Mouse (Mus musculus) neural tube, embryonic 13.5 days (tissue): ENCODE results near the gene Lcat. TPM values are rescaled to one million over a fixed set of nuclear protein-coding genes. Genes with fewer than 3 reads are reported as not detected.

Experiments used
- ATAC-seq: fragments of 200-750 bp; cut with Nextera tagmentation; 2 replicates; pipeline ENCODE4 v1.8.0; 2017; ENCODE audit warnings: low read depth, mild to moderate bottlenecking, moderate TSS enrichment, moderate library complexity
- H3K27ac ChIP-seq: fragments of 300-500 bp; sonication (generic); replicated peaks from 2 replicates; pipeline ENCODE4 v1.5.1; 2015; ENCODE audit warnings: moderate library complexity, mild to moderate bottlenecking, inconsistent platforms
- H3K27me3 ChIP-seq: fragments of 300-500 bp; sonication (generic); 2 replicates; pipeline ENCODE4 v1.6.1; 2015; ENCODE audit warnings: mild to moderate bottlenecking, inconsistent platforms
- H3K36me3 ChIP-seq: fragments of 300-500 bp; sonication (generic); 2 replicates; pipeline ENCODE4 v1.6.1; 2015; ENCODE audit warnings: mild to moderate bottlenecking, inconsistent platforms
- H3K4me1 ChIP-seq: fragments of 300-500 bp; sonication (generic); replicated peaks from 2 replicates; pipeline ENCODE4 v1.6.1; 2015; ENCODE audit warnings: inconsistent platforms
- H3K4me2 ChIP-seq: fragments of 300-500 bp; sonication (generic); 2 replicates; pipeline ENCODE4 v1.6.1; 2015; ENCODE audit warnings: inconsistent platforms, mild to moderate bottlenecking, moderate library complexity
- H3K4me3 ChIP-seq: fragments of 300-500 bp; sonication (generic); 2 replicates; pipeline ENCODE4 v1.5.1; 2015; ENCODE audit warnings: mild to moderate bottlenecking, inconsistent platforms
- H3K9ac ChIP-seq: fragments of 300-500 bp; sonication (generic); 2 replicates; pipeline ENCODE4 v1.6.1; 2015; ENCODE audit warnings: moderate library complexity, mild to moderate bottlenecking, inconsistent platforms
- H3K9me3 ChIP-seq: fragments of 300-500 bp; sonication (generic); 2 replicates; pipeline ENCODE4 v1.6.1; 2016; ENCODE audit warnings: inconsistent platforms
- WGBS: fragments of 180-500 bp; shearing (Covaris S2); methylation state at CpG from one replicate; pipeline ENCODE4 v1.1.7; 2015; 5-methylcytosine and 5-hydroxymethylcytosine counted together
- polyA plus RNA-seq: library from polyadenylated mRNA; unstranded; fragments of >200 nt; fragmentation: Nextera tagmentation; extraction: Ambion mirVana; gene quantifications from 2 replicates; pipeline ENCODE4 v1.2.1, GENCODE M21; 2015

Gene Lcat
- polyA plus RNA-seq, 1 experiment from 2014 or later: 0.71 TPM

GRCm38 (mm10) chr8:105938306-105938669 lies 4.9 kb downstream of the Lcat start, which contains the start of gene Psmb10:
Gene Psmb10 (minus strand): TSS chr8:105938444.
- peak within 1 kb of the TSS; percentile 94 for H3K27ac ChIP-seq
- ATAC-seq: no peak
- H3K27me3 ChIP-seq: no peaks in the 10 kb centered on the region
- peak within 1 kb of the TSS; percentile 71 for H3K4me3 ChIP-seq
- no peaks in the 10 kb centered on the region for H3K9me3 ChIP-seq
- peaks cover 5% of the 10 kb centered on the region; the same call in 1 of the 2 replicates for H3K36me3 ChIP-seq
- 35% methylated on average over 4 of the region's 4 CpGs for WGBS
- H3K9ac ChIP-seq: peak within 1 kb of the TSS; percentile 83
- H3K4me1 ChIP-seq: peaks cover 25% of the 10 kb centered on the region
- peak within 1 kb of the TSS; percentile 97 for H3K4me2 ChIP-seq

- H3K4me3 ChIP-seq: peak overlapping the region; percentile 71
- peak overlapping the region; percentile 94 for H3K27ac ChIP-seq
- H3K4me2 ChIP-seq: peak overlapping the region; percentile 97
- peaks cover 11% of the 10 kb centered on the region; the same call in 1 of the 2 replicates for H3K36me3 ChIP-seq
- ATAC-seq: peak; percentile 49
- peak overlapping the region; percentile 83 for H3K9ac ChIP-seq
- H3K9me3 ChIP-seq: no peaks in the 10 kb centered on the region
- H3K27me3 ChIP-seq: no peaks in the 10 kb centered on the region
- WGBS: 2% methylated on average over 33 of the region's 33 CpGs
- H3K4me1 ChIP-seq: peaks cover 25% of the 10 kb centered on the region
Measured at GRCm38 (mm10) chr8:105937496-105938305, 5.5 kb downstream of the Lcat start.

GRCm38 (mm10) chr8:105936866-105937475 lies 6.2 kb downstream of the Lcat start:
- Histone ChIP-seq H3K27ac (peak overlapping the region; percentile 94), H3K4me1 (peaks cover 25% of the 10 kb centered on the region), H3K9ac (peak overlapping the region; percentile 83), H3K36me3 (peaks cover 18% of the 10 kb centered on the region; the same call in 1 of the 2 replicates), H3K27me3 (no peaks in the 10 kb centered on the region), H3K9me3 (no peaks in the 10 kb centered on the region), H3K4me2 (peak overlapping the region; percentile 97), H3K4me3 (peak overlapping the region; percentile 71)
- peak; percentile 91 for ATAC-seq
- WGBS: under 1% methylated on average over 29 of the region's 30 CpGs

- H3K9me3 ChIP-seq: no peaks in the 10 kb centered on the region
- H3K4me2 ChIP-seq: peak overlapping the region; percentile 97
- no peak; the same call in 1 of the 2 replicates for ATAC-seq
- peak overlapping the region; percentile 71 for H3K4me3 ChIP-seq
- H3K36me3 ChIP-seq: peaks cover 23% of the 10 kb centered on the region; the same call in 1 of the 2 replicates
- no peaks in the 10 kb centered on the region for H3K27me3 ChIP-seq
- H3K4me1 ChIP-seq: peaks cover 25% of the 10 kb centered on the region
- H3K9ac ChIP-seq: peak overlapping the region; percentile 83
- 29% methylated on average over 7 of the region's 7 CpGs for WGBS
- peak overlapping the region; percentile 94 for H3K27ac ChIP-seq
Measured at GRCm38 (mm10) chr8:105935863-105936603, 7.1 kb downstream of the Lcat start.

- no peak overlapping the region for H3K9ac ChIP-seq
Measured at GRCm38 (mm10) chr8:105935105-105935504, 8.1 kb downstream of the Lcat start.

GRCm38 (mm10) chr8:105933762-105934161 lies 9.4 kb downstream of the Lcat start, which contains the start of gene Ctrl:
Gene Ctrl (minus strand): TSS chr8:105933862.
- H3K27ac ChIP-seq: no peak within 1 kb of the TSS
- no peak for ATAC-seq
- WGBS: 95% methylated on average over 2 of the region's 2 CpGs
- peaks cover 30% of the 10 kb centered on the region for H3K4me1 ChIP-seq
- H3K27me3 ChIP-seq: no peaks in the 10 kb centered on the region
- no peak within 1 kb of the TSS for H3K9ac ChIP-seq
- no peak within 1 kb of the TSS for H3K4me3 ChIP-seq
- H3K36me3 ChIP-seq: peaks cover 32% of the 10 kb centered on the region
- H3K9me3 ChIP-seq: no peaks in the 10 kb centered on the region
- H3K4me2 ChIP-seq: no peak within 1 kb of the TSS

More at GRCm38 (mm10) chr8:105935105-105935504, 8.1 kb downstream of the Lcat start:
- Histone ChIP-seq H3K4me3 (no peak overlapping the region), H3K27ac (no peak overlapping the region), H3K4me1 (peaks cover 30% of the 10 kb centered on the region), H3K9me3 (no peaks in the 10 kb centered on the region), H3K36me3 (peaks cover 25% of the 10 kb centered on the region), H3K27me3 (no peaks in the 10 kb centered on the region), H3K4me2 (no peak overlapping the region)
- ATAC-seq: no peak
- WGBS: 90% methylated on average over 6 of the region's 6 CpGs

GRCm38 (mm10) chr8:105932525-105932924 lies 10.7 kb downstream of the Lcat start:
- peaks cover 20% of the 10 kb centered on the region for H3K4me1 ChIP-seq
- H3K36me3 ChIP-seq: peaks cover 32% of the 10 kb centered on the region
- H3K4me2 ChIP-seq: no peak overlapping the region
- H3K27me3 ChIP-seq: no peaks in the 10 kb centered on the region
- no peak overlapping the region for H3K27ac ChIP-seq
- 92% methylated on average over 11 of the region's 11 CpGs for WGBS
- no peak for ATAC-seq
- no peak overlapping the region for H3K4me3 ChIP-seq
- no peak overlapping the region for H3K9ac ChIP-seq
- no peaks in the 10 kb centered on the region for H3K9me3 ChIP-seq

GRCm38 (mm10) chr8:105931271-105931670 lies 11.9 kb downstream of the Lcat start:
- peak; percentile 13; the same call in 1 of the 2 replicates for ATAC-seq
- peaks cover 15% of the 10 kb centered on the region for H3K4me1 ChIP-seq
- no peak overlapping the region for H3K4me2 ChIP-seq
- no peaks in the 10 kb centered on the region for H3K9me3 ChIP-seq
- H3K9ac ChIP-seq: no peak overlapping the region
- H3K27me3 ChIP-seq: no peaks in the 10 kb centered on the region
- H3K36me3 ChIP-seq: peaks cover 34% of the 10 kb centered on the region
- no peak overlapping the region for H3K4me3 ChIP-seq
- 93% methylated on average over 3 of the region's 3 CpGs for WGBS
- no peak overlapping the region for H3K27ac ChIP-seq

GRCm38 (mm10) chr8:105930602-105931001 lies 12.6 kb downstream of the Lcat start:
- no peaks in the 10 kb centered on the region for H3K9me3 ChIP-seq
- H3K27ac ChIP-seq: peak overlapping the region; percentile 47; the same call in 1 of the 2 replicates
- H3K4me1 ChIP-seq: peaks cover 9% of the 10 kb centered on the region
- peaks cover 39% of the 10 kb centered on the region for H3K36me3 ChIP-seq
- H3K9ac ChIP-seq: peak overlapping the region; percentile 62
- no peaks in the 10 kb centered on the region for H3K27me3 ChIP-seq
- 18% methylated on average over 8 of the region's 8 CpGs for WGBS
- no peak overlapping the region for H3K4me2 ChIP-seq
- ATAC-seq: peak; percentile 66
- no peak overlapping the region for H3K4me3 ChIP-seq

GRCm38 (mm10) chr8:105925123-105925522 lies 18.1 kb downstream of the Lcat start:
- Histone ChIP-seq H3K9me3 (no peaks in the 10 kb centered on the region), H3K9ac (no peak overlapping the region), H3K27me3 (no peaks in the 10 kb centered on the region), H3K4me2 (no peak overlapping the region), H3K27ac (no peak overlapping the region), H3K36me3 (peaks cover 17% of the 10 kb centered on the region), H3K4me3 (no peak overlapping the region), H3K4me1 (peaks cover under 1% of the 10 kb centered on the region; the same call in 1 of the 2 replicates)
- WGBS: 82% methylated on average over 3 of the region's 3 CpGs
- ATAC-seq: no peak

- Histone ChIP-seq H3K27me3 (no peaks in the 10 kb centered on the region), H3K4me2 (no peak overlapping the region), H3K4me3 (no peak overlapping the region), H3K4me1 (no peaks in the 10 kb centered on the region), H3K36me3 (peaks cover 15% of the 10 kb centered on the region), H3K27ac (no peak overlapping the region), H3K9me3 (no peaks in the 10 kb centered on the region), H3K9ac (no peak overlapping the region)
- WGBS: 90% methylated on average over 3 of the region's 3 CpGs
- no peak for ATAC-seq
Measured at GRCm38 (mm10) chr8:105919390-105919789, 23.8 kb downstream of the Lcat start.
